Mouse (Mus musculus) right cerebral cortex, adult 18-20 months (tissue): ENCODE data around the gene Tiprl.

Source experiments
- DNase-seq: peaks from one replicate; pipeline ENCODE4 v3.0.0; 2022; ENCODE audit warnings: mixed read lengths

Gene Tiprl

DNA sequence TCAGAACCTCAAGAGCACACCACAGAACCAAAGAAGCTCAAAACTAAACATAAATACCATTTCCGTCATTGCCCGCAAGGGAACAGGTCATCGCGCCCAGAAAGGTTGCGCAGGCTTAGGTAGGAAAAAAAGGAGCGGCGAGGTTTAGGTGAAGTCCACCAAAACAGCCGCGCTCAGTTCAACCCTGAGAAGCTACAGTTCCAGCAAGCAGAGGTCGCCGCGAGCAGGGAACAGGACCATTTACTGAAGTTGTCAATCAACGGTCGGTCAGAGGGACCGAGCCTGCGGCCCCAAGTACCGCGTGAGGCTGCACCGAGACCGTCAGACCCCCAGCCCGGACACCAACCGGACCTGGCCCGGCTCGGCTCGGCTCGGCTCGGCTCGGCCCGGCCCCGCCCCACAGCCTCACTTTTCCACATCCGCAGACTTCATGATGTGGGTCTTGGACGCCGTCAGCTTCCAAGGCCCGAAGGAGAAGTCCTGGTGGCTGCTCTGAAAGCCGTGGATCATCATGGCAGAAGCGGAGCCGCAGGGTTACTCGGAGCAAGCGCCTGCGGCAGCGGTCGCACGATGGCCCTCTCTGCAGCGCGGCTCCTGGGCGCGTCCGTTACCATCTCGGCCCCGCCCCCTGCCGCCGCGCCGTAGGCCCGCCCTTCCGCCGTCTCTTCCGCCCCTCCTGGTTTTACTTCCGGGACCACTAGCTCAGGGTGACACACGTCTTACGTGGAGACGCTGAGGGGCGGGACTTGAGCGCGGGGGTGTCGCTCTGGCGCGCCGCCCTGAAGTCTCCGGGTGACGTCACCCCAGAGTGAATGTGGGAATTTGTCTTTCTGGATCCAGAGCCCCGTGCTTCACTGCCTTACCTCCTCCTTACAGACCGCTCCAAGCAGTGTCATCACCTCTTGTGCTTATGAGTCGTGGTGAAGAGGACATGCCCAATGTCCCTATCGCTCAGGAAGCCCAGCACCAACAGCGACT lies at the start of gene Tiprl:
Tiprl (minus strand) TSS at position 676 of the 978 bp plus-strand sequence.
- DNase-seq = peak; percentile 98

DNA sequence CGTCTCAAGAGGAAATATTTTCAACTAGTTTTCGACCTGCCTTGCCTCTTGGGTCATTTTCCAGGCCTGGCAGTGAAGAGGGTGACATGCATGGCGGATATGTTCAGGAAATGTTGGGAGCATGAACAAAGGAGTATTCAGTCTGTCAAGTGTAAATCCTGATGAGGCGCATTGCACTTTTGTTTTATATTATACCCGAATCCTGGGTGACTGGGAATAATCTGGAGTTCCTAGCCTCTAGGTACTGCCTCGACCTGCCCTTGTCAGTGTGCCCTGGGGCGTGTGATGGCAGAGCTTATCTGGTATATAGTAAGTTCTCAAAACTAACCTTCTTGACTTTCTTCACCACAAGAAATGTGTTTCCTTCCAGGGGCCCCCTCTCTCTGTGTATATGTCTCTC lies 47.3 kb upstream of the Tiprl start:
- no peak for DNase-seq

DNA sequence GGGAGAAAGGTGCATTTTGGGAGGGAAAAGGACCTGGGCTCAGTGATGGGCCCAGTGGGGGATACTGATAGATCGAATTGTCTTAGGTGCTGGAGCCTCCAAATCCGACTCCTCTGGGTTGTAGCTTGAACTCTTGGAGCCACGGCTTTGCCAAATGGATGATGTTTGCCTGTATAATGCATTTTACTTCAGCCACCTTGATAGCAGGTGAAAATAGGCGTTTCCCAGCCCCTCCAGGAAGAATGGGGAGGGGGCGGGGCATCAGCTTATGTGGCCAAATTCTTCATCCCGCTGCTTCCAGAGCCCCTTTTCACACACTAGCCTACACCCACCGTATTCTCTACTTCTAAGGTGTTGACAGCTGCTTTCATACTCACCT lies 46.2 kb upstream of the Tiprl start:
- DNase-seq = no peak

DNA sequence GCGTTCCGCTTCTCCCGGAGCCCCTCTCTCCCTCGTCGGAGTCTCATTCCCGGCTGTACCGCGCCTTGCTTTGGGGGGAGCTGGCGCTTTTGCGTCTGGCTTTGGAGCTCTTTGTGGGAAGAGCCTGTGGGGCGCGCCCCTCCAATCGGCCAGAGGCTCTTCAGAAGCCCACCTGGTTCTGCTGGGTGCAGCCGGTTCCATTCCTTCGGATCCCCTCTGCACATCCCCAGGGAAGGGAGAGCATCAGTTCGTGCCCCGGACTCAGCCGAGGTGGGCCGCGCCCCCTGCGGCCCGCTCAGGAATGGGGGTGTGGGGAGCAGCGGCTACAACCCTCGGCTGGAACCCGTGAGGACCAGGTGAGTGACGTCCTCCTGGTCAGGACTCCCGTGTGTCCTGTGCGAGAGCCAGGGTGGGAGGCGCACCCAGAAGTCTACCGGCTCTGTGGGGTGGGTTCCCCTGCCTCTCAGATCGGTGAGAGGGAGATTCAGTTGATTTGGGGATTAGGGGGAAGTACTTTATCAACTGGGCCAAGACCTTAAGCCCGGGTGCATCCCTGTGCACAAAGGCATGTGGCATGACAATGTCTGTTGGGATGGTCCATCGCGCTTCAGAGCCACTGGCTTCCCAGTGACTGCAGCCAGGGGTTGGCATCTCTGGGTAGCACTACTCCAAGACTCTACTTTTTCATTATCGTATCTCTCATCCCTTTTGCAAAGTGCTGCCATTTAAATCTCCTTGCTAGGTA lies 45.6 kb upstream of the Tiprl start:
- DNase-seq = no peak

DNA sequence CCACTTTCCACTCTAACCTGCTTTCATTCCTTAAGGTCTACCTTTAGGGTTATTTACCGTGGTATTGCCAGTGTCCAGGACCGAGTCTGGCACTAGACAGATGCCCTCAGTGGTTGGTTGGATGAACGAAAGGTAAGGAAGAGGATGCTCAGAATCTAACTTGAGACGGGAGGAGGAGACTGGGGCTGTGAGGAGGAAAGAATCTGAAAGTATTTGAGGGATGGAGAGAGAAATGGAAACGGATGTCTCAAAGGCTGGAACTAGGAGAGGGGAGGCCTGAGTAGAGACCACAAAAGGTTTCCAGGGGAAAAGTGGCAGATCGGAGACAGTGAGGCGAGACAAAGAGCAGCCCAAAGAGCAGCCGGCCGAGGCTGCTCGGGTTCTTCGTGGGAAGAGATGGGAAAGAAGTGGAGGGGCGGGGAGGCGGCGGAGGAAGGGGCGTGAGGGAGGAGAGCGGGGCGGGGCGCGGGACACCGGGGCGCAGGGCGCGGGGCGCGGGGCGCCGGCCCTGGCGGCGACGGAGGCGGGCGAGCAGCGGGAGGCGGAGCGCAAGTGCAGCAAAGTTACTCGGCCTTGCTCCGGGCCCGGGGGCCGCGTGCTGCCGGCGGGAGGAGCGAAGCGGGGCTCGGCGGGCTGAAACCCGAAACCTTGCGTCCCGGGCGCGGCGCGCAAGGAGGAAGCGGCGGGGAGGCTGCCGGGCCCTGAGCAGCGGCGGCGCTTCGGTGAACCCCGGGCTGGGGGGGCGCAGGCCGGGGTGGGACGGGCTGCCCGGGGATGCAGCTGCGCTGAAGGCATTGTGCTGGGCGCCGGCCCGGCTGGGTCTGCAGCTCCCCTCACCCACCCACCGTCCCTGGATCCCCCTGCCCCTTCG lies 44.8 kb upstream of the Tiprl start:
- peak; percentile 40 for DNase-seq

DNA sequence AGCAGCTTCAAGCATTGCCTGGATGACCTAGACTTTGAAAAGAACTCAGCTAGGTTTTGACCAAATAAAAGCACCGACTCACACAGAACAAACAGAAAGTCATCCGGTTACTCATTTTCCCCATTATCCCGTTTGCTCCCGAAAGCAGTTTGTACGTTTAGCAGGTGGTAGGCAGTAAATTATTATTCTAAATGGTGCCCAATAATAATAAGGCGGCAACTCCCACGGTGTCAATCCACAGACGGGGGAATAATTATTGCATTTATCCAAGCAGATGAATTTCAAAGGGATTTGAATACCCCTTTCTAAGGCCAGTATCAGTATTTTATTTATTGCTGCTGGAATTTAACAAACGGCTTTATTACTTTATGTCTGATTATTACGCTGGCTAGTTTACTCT lies 43.9 kb upstream of the Tiprl start:
- DNase-seq = no peak

DNA sequence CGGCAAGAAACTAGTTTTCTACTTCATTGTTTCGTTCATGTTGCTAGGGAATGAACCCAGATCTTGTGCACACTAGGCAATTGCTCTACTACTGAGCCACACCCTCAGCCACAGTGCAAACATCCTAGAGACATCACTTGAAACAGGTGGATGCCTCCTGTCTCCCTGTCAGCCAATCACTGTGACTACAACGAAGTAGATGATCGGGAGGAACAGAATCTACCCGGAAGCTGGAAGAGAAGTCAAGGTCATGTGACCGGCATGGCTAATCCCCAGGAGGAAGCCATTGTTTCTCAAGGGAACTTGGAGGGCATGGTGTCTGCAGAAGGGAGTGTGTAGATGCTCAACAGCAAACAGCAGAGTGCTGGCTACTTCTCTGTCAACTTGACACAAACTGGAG lies 38.1 kb upstream of the Tiprl start:
- DNase-seq = no peak

DNA sequence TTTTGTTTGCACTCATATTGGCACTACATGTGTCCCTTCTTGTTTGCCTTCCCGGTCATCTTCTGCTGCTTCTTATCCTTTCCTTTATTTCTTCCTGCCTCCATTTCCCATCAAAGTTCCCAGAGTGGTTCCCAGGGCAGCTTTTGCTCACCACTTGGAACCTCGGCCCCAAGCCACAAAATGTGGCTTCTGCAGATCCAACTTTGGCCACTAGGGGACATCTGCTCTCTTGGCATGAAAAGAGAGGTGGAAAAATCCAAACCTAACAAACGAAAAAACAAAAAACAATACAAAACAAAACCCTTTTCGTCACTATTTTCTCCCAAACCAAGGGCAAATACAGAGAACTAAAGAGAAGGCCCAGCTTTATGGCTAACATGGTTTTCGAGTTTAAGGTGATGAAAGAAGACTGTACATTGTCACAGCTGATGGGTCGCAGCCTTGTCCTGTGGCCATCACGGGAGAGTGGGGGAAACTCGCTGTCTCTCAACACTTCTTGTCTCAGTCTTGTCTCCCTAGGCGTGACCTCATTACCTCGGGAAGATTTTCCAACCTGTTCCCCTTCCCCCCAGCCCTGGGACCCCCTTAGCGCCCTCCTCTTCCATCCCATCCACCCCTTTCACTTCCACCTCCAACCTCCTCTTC lies 15.4 kb upstream of the Tiprl start:
- peak; percentile 15 for DNase-seq

DNA sequence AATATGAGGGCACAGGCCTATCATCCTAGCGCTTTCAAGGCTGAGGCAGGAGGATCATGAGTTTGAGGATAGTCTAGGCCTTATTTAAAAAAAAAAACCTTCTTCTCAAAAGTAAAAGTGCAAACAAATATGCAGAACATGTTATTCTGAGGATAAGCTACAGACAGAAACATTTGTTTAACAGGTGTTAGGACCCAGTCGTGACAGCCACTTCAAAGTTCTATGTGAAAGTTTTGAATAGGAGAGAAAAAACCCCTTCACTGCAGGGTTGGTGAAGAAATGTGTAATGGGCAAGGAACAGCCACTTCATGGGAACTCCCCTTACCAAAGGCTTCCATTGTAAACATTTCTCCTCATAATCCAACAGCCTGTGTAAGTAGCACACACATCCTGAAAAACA lies 13.8 kb upstream of the Tiprl start:
- DNase-seq = no peak

DNA sequence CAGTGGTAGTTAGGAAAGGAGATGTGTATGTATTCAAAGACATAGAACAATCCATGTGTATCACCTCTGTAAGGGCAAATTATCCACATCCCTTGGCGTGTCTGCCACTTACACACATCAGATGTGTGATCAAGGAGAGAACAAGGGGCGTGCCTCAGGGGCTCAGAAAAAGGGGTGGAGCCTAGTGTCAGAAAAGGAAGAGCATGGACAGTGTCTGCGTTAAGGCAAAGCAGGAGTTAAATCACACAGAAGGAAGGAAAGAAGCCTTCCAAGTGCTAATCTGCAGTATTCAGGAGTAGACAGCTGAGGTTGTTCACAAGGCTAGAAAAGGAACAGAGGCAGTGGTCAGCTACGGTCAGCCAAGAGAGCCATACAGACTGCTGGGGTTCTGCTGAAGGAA lies 12.0 kb upstream of the Tiprl start:
- DNase-seq = no peak

DNA sequence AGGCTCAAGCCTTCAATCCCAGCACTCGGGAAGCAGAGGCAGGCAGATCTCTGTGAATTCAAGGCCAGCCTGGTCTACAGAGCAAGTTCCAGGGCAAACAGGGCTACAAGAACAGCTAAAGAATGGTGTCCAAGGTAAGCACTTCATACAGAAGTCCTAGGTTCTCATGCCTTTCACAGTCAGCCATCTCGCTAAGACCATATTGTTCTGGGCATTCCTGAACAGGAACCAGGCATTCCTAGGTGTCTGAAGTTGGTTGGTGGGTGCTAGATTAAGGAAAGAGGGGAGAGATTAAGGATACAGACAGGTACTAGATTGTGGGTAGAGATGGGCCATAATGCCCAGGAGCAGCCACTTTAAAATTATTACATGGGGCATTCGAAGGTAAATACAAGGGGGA lies 11.0 kb upstream of the Tiprl start:
- DNase-seq = no peak

DNA sequence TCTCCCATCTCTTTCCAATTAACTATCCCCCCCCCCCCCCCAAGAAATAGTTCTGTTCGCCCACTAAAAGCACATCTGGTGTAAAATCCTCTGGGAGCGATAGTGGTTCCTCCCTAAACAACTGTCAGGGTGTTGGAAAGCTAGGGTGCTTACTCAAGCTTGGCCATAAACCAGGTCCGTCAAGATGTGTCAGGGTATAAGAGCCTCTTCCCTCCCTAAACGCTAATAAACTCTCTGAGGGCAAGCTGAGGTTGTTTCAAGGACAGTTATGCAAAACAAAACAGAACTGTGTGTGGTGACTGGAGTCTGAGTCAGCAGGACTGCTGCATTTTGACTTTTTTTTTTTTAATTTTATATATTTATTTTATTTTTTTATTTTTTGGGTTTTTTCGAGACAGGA lies 10.3 kb upstream of the Tiprl start:
- no peak for DNase-seq

DNA sequence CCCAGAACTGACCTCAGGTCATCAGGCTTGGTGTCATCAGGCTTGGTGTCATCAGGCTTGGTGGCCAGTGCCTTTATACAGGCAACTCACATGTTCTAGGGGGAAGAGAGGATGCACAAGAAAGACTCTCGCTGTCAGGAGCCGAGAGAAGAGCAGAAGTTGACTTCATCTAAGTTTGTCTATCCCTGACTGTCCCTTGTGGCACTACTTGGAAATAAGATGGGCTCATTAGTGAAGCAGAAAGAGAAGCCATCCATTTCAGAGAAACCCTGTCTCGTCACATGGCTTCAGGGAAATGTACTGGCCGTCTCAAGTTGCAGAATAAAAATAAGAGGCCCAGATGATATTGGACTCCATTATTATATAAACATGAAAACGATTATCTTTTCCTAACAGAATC lies 9.8 kb upstream of the Tiprl start:
- no peak for DNase-seq

DNA sequence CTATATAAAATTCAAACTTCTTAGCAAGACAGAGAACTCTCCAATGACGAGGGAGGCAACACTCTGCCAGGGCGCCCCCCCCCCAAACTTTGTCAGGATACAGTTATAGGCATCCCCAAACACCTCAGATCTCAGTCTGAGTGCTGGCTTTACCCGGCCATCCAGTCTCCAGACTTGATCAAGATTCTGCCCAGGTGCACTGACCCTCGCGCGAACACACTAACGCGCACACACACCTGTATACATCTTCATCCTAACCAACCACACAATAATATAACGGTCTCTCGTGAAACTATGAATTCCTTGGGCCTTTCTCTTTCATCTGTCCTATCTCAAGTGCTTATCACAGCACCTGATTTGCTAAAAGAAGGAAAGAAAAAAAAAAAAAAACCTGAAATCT lies 950 bp downstream of the Tiprl start:
- DNase-seq = no peak

DNA sequence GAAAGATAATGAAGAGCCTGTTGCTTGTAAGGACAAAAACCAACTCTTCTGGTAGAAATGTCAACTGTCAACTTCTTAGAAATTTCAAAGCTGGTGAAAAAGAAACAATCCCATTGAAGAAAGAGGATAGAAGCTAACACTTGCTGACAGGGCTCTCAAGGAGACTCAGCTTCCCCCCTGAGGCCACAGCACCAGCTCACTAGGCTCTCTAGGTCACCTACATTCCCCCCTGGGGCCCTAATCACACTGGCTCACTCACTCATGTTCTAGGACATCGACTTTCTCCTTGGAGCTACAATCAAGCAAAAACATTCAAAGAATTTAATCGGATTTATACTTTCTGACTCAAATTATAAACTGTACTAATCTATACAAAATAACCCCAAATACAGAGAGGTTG lies 3.0 kb downstream of the Tiprl start:
- DNase-seq = no peak

DNA sequence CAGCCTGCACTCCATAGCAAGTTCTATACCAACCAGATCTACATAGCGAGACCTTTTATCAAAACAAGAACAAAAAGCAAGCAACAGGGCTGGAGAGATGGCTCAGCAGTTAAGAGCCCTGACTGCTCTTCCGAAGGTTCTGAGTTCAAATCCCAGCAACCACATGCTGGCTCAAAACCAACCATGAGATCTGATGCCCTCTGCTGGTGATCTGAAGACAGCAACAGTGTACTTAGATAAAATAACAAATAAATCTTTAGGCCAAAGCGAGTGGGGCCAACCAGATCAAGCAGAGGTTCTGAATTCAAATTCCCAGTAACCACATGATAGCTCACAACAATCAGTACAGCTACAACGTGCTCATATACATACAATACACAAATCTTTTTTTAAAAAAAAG lies 6.1 kb downstream of the Tiprl start:
- DNase-seq = no peak

DNA sequence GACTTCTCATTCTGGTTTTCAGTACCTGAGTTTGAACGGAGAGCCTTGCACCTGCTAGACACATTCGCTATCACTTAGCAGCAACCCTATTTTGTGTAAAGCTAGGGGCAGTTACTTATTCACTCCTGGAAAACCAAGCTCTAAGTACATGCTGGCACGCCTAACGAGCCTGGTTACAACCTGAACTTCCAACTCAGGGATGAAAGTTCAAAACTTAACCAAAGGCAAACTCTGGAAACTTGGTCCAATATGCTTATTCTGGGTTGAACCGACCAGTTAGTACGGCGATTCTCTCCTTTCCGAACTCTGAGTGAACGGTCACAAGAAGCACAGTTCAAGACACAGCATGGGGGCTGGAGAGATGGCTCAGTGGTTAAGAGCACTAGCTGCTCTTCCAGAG lies 7.2 kb downstream of the Tiprl start:
- no peak for DNase-seq

DNA sequence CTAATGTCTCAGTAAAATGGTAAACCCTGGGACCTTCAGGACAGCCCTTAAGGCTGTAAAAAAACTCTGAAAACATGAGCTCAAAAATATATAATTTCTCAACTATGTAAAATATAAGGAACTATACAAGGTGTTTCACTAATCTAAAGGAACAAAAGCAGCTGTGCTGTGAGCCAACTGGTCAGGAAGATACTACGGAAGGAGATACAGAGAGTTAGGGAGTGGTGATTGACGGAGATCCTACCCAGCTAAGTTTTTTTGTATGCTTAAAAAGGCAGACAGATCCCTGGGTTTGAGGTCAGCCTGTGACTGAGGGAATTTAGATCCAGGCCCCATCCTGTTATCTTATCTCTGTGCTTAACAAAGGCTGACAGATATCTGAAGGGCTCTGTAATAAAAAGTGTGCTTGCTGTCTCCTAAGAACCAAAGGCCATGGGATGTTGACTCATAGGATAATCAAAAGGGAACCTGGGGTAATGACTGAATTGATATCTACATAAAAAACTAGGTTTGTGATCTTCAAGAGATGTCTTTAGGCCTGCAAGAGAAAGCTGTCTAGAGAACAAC lies 19.7 kb downstream of the Tiprl start:
- DNase-seq = no peak

DNA sequence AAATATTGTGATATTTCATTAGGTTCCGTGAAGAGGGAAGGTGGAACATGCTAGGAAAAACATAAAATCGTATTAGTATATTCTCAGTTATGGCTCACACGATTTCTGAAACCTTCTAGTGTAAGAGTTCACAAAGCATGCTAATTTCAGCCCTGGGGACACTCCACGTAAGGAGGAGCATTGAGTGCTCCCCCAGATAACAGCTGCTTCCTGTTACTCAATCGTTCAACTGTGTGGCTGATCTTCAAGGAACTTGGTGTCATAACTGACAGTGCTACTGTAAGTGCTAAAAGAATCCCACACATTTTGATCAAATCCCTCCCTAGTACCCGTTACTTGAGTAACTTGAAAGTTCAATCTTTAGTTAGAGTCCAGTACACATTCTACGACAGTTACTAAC lies 21.0 kb downstream of the Tiprl start:
- DNase-seq = no peak

DNA sequence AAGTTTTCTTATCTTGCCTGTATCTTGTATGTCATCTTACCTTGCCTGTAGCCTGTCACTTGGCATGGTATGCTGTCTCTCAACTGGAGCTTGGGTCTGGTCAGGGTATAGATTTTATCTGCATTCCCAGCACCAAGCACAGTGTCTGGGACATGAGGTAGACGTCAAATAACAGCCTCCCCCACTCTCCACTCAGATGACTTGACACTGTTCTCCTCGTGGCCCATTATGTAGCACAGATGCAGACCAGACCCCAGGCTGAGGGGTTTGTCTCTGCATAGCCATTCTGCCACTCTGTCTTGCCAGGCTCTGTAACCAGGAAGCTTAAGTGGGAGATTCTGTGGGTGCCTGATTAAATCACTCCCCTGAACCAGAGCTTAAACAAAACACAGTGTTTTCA lies 31.2 kb downstream of the Tiprl start:
- no peak for DNase-seq

DNA sequence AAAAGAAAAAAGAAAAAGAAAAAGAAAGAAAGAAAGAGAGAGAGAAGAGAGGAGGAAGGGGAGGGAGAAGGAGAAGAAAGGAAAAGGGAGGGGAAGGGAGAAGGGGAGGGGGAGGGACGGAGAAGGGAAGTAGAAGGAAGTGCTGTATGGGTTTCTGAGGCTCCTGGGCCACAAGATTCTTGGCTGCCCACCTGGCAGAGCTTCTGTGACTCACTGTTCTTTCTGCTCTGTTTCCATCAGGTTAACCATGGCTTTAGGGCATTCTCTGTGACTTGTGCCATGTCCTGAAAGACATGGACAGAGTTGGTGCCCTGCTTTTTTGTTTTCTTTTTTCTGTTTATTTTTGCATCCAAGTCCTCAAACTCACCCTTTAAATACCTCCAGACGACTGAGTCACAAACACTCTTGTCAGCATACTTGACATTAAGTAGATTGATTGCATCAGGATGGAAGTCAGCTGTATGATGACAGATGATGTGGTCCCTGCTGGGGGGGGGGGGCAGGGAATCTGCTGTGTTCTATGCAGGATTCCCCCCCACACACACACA lies 33.2 kb downstream of the Tiprl start:
- DNase-seq = no peak

DNA sequence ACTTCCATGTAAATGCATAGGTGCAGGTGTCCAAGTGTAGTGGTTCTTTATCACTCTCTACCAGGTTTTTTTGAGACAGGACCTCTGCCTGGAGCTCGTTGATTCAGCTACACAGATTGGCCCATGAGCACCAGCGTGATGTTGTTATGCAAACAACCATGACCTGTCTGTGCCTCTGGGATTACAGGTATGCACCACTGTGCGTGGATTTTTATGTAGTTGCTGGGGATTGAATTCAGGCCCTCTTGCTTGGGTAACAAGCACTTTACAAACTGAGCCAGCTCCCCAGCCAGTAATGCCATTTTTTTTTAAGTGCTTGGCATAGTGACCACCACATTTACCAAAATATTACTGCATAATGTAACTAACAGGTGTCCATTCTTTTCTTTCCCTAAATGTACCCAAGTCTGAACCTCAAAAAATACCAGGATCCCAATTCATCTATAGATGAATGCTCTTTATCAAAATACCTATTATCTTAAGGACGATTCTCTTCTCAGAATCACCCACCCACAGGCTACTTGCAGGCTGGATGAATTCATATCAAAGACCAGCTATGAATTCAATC lies 35.3 kb downstream of the Tiprl start:
- no peak for DNase-seq
